Mouse (Mus musculus) lung, postnatal 0 days (tissue): ENCODE data around the gene Prdx6.
"Not testable (repeated sequence)": the region's sequence is repeated elsewhere in the genome, so short reads cannot be mapped to it uniquely, and the experiment has no call there.

ENCODE experiments used
- CTCF ChIP-seq: IDR thresholded peaks from 2 replicates; pipeline ENCODE4 v1.5.1; 2016; ENCODE audit warnings: antibody characterized with exemption, mild to moderate bottlenecking
- EP300 ChIP-seq: IDR thresholded peaks from 2 replicates; pipeline ENCODE4 v1.6.1; 2016; ENCODE audit warnings: antibody characterized with exemption, mild to moderate bottlenecking, control low read depth

GRCm38 (mm10) chr1:161196364-161196763 lies 54.7 kb downstream of the Prdx6 start:
- not testable (repeated sequence) for TF ChIP-seq CTCF, EP300
